Comparison of ENCODE assay signal across 8 mouse cellular contexts in genomic region chr7:80024521-80025390, GRCm38 (mm10). TPM values are rescaled to one million over a fixed set of nuclear protein-coding genes. Genes with fewer than 3 reads are reported as not detected.
DNase-seq lines count a peak whose midpoint lies in the region; ATAC-seq and TF ChIP-seq lines count a peak whose summit lies in the region.

Gene Zfp710 (plus strand): TSS chr7:80024814.

- ATAC-seq in cerebellum, adult (ENCODE audit: insufficient number of reproducible peaks, low FRiP score, low TSS enrichment): no peak
- peak; percentile 83 for ATAC-seq in embryonic facial prominence, embryonic 14.5 days (ENCODE audit: low read depth)
- peak; percentile 73 for ATAC-seq in limb, embryonic 15.5 days (ENCODE audit: insufficient number of reproducible peaks, low FRiP score, low TSS enrichment, low read depth)
- peak; percentile 68 for ATAC-seq in midbrain, embryonic 16.5 days

- peak within 1 kb of the TSS; percentile 99 for H3K27ac ChIP-seq in embryonic facial prominence, embryonic 14.5 days (replicated peaks; ENCODE audit: low read depth, low read length)
- H3K27ac ChIP-seq in kidney, adult 2 months (ENCODE audit: insufficient read depth, low read depth, low read length): peak within 1 kb of the TSS; percentile 92
- peak within 1 kb of the TSS; percentile 97 for H3K27ac ChIP-seq in limb, embryonic 15.5 days
- H3K27ac ChIP-seq in midbrain, embryonic 16.5 days (ENCODE audit: low read length): peak within 1 kb of the TSS; percentile 94

- TF ChIP-seq CTCF in kidney, adult 2 months (conservative IDR thresholded peaks at IDR 0.05; ENCODE audit: insufficient read depth, insufficient read length, low read depth, low read length): peak; percentile 38

- H3K9me3 ChIP-seq in embryonic facial prominence, embryonic 14.5 days (ENCODE audit: control insufficient read depth, low read length): no peaks in the 10 kb centered on the region
- no peaks in the 10 kb centered on the region for H3K9me3 ChIP-seq in limb, embryonic 15.5 days
- no peaks in the 10 kb centered on the region for H3K9me3 ChIP-seq in midbrain, embryonic 16.5 days (replicated peaks; ENCODE audit: control insufficient read depth, low read length, poor library complexity, severe bottlenecking)

- no peaks in the 10 kb centered on the region for H3K27me3 ChIP-seq in embryonic facial prominence, embryonic 14.5 days (replicated peaks; ENCODE audit: control insufficient read depth, insufficient read depth, low read length)
- H3K27me3 ChIP-seq in kidney, adult 2 months (replicated peaks; ENCODE audit: control insufficient read depth, insufficient read depth, low read length): no peaks in the 10 kb centered on the region
- H3K27me3 ChIP-seq in limb, embryonic 15.5 days: no peaks in the 10 kb centered on the region
- H3K27me3 ChIP-seq in midbrain, embryonic 16.5 days (ENCODE audit: control insufficient read depth, insufficient read depth, low read depth, low read length): no peaks in the 10 kb centered on the region

- peak within 1 kb of the TSS; percentile 85 for H3K4me3 ChIP-seq in embryonic facial prominence, embryonic 14.5 days (ENCODE audit: low read depth, low read length)
- H3K4me3 ChIP-seq in kidney, adult 2 months (ENCODE audit: insufficient read depth, low read depth, low read length): peak within 1 kb of the TSS; percentile 78
- H3K4me3 ChIP-seq in limb, embryonic 15.5 days: peak within 1 kb of the TSS; percentile 86
- peak within 1 kb of the TSS; percentile 65 for H3K4me3 ChIP-seq in midbrain, embryonic 16.5 days (ENCODE audit: low read depth, low read length)

- no peaks in the 10 kb centered on the region for H3K36me3 ChIP-seq in embryonic facial prominence, embryonic 14.5 days (ENCODE audit: control insufficient read depth, insufficient read depth, low read length)
- H3K36me3 ChIP-seq in kidney, adult 2 months (ENCODE audit: control insufficient read depth, insufficient read depth, low read length): no peaks in the 10 kb centered on the region
- H3K36me3 ChIP-seq in limb, embryonic 15.5 days: no peaks in the 10 kb centered on the region
- H3K36me3 ChIP-seq in midbrain, embryonic 16.5 days (ENCODE audit: control insufficient read depth, insufficient read depth, low read length): no peaks in the 10 kb centered on the region

- TF ChIP-seq POLR2A in kidney, adult 2 months (IDR thresholded peaks at IDR 0.05; ENCODE audit: low read depth, low read length): peak; percentile 30

- peak within 1 kb of the TSS; percentile 90 for H3K9ac ChIP-seq in embryonic facial prominence, embryonic 14.5 days (ENCODE audit: low read depth, low read length)
- peak within 1 kb of the TSS; percentile 75 for H3K9ac ChIP-seq in limb, embryonic 15.5 days
- peak within 1 kb of the TSS; percentile 90 for H3K9ac ChIP-seq in midbrain, embryonic 16.5 days (ENCODE audit: low read depth, low read length)

- DNase-seq in cerebellum, adult 11 months: peak; percentile 65
- DNase-seq in embryonic facial prominence, embryonic 14.5 days (ENCODE audit: low spot score): peak; percentile 86
- peak; percentile 92 to 95 for DNase-seq in heart, adult 18-20 months
- peak; percentile 96 for DNase-seq in kidney, adult 2 months
- peak; percentile 64 to 75 for DNase-seq in spleen, postnatal 10 days (ENCODE audit: low spot score in 2 of 2)

- H3K4me2 ChIP-seq in embryonic facial prominence, embryonic 14.5 days (ENCODE audit: low read depth, low read length): peak within 1 kb of the TSS; percentile 73
- peak within 1 kb of the TSS; percentile 95 for H3K4me2 ChIP-seq in limb, embryonic 15.5 days
- peak within 1 kb of the TSS; percentile 75 for H3K4me2 ChIP-seq in midbrain, embryonic 16.5 days (ENCODE audit: low read length)

- H3K4me1 ChIP-seq in embryonic facial prominence, embryonic 14.5 days (ENCODE audit: control insufficient read depth, insufficient read depth, low read length): peaks cover 11% of the 10 kb centered on the region; the same call in 1 of the 2 replicates
- peaks cover 9% of the 10 kb centered on the region; the same call in 1 of the 2 replicates for H3K4me1 ChIP-seq in kidney, adult 2 months (ENCODE audit: control insufficient read depth, insufficient read depth, low read length)
- H3K4me1 ChIP-seq in limb, embryonic 15.5 days: peaks cover 18% of the 10 kb centered on the region
- H3K4me1 ChIP-seq in midbrain, embryonic 16.5 days (ENCODE audit: control insufficient read depth, insufficient read depth, low read length): peaks cover 26% of the 10 kb centered on the region

- under 1% methylated on average over 23 of the region's 42 CpGs for WGBS in embryonic facial prominence, embryonic 14.5 days
- WGBS in kidney, adult 2 months: 4% methylated on average over 42 of the region's 42 CpGs
- WGBS in limb, embryonic 15.5 days: under 1% methylated on average over 41 of the region's 42 CpGs
- WGBS in midbrain, embryonic 16.5 days: under 1% methylated on average over 42 of the region's 42 CpGs

RNA-seq across cellular contexts. Expression of gene Zfp710, which starts in this region (rescaled TPM):
- 14.2 and 14.3 TPM in 2 replicates for polyA plus RNA-seq in embryonic facial prominence, embryonic 14.5 days (2014; fragmentation: Nextera tagmentation; extraction: Ambion mirVana)
- total RNA-seq in heart, adult 18-20 months (2021): 10 to 100 TPM; 21.6 to 22.4 TPM
- 22.6 and 26.4 TPM in 2 replicates for polyA plus RNA-seq in kidney, adult 2 months (2012; rRNA removed)
- polyA plus RNA-seq in limb, embryonic 15.5 days (2015; fragmentation: Nextera tagmentation; extraction: Ambion mirVana): 16.9 and 18.9 TPM in 2 replicates
- polyA plus RNA-seq in midbrain, embryonic 16.5 days (2015; fragmentation: Nextera tagmentation; extraction: Ambion mirVana): 15.0 and 15.8 TPM in 2 replicates
